Mouse (Mus musculus) embryonic facial prominence, embryonic 11.5 days (tissue): ENCODE measurements around the gene Specc1. TPM values are rescaled to one million over a fixed set of nuclear protein-coding genes. Genes with fewer than 3 reads are reported as not detected.
A peak's percentile ranks its signal among the peaks of the same experiment; 100 is the strongest.

Source experiments
- ATAC-seq: fragments of 200-750 bp; cut with Nextera tagmentation; replicated peaks from 2 replicates; pipeline ENCODE4 v1.8.0; 2017; ENCODE audit warnings: low read depth; ENCODE audit not compliant: insufficient number of reproducible peaks, low FRiP score, low TSS enrichment
- DNase-seq: peaks from one replicate; pipeline ENCODE4 v3.0.0-alpha.2; 2015; ENCODE audit warnings: low spot score
- H3K27ac ChIP-seq: fragments of 300-500 bp; sonication (generic); replicated peaks from 2 replicates; pipeline ENCODE4 v1.5.1; 2014; ENCODE audit warnings: mild to moderate bottlenecking, low read depth, low read length, control low read depth
- H3K27me3 ChIP-seq: fragments of 300-500 bp; sonication (generic); 2 replicates; pipeline ENCODE4 v1.6.1; 2014; ENCODE audit warnings: mild to moderate bottlenecking, low read length, moderate library complexity, mixed read lengths; ENCODE audit not compliant: control insufficient read depth, insufficient read depth
- H3K36me3 ChIP-seq: fragments of 300-500 bp; sonication (generic); replicated peaks from 2 replicates; pipeline ENCODE4 v1.6.1; 2014; ENCODE audit warnings: low read depth, mild to moderate bottlenecking, low read length, moderate library complexity, mixed read lengths; ENCODE audit not compliant: control insufficient read depth, insufficient read depth
- H3K4me1 ChIP-seq: fragments of 300-500 bp; sonication (generic); 2 replicates; pipeline ENCODE4 v1.6.1; 2014; ENCODE audit warnings: low read length, mixed read lengths; ENCODE audit not compliant: control insufficient read depth, insufficient read depth
- H3K4me2 ChIP-seq: fragments of 300-500 bp; sonication (generic); 2 replicates; pipeline ENCODE4 v1.6.1; 2014; ENCODE audit warnings: low read depth, mild to moderate bottlenecking, control low read depth, low read length, moderate library complexity
- H3K4me3 ChIP-seq: fragments of 300-500 bp; sonication (generic); 2 replicates; pipeline ENCODE4 v1.5.1; 2014; ENCODE audit warnings: low read depth, low read length, control low read depth
- H3K9ac ChIP-seq: fragments of 300-500 bp; sonication (generic); replicated peaks from 2 replicates; pipeline ENCODE4 v1.6.1; 2014; ENCODE audit warnings: mild to moderate bottlenecking, control low read depth, low read length
- H3K9me3 ChIP-seq: fragments of 300-500 bp; sonication (generic); replicated peaks from 2 replicates; pipeline ENCODE4 v1.6.1; 2016; ENCODE audit warnings: mild to moderate bottlenecking, low read length, inconsistent platforms, mixed read lengths; ENCODE audit not compliant: control insufficient read depth
- WGBS: fragments of 180-500 bp; shearing (Covaris S2); extraction: QIAGEN DNeasy Blood & Tissue Kit; methylation state at CpG from one replicate; pipeline ENCODE4 v1.1.7; 2014; 5-methylcytosine and 5-hydroxymethylcytosine counted together
- polyA plus RNA-seq: library from polyadenylated mRNA; unstranded; fragments of >200 nt; fragmentation: Nextera tagmentation; extraction: Ambion mirVana; gene quantifications from 2 replicates; pipeline ENCODE4 v1.2.1, GENCODE M21; 2014

The Specc1 gene
- 15.3 and 17.2 TPM in 2 replicates for polyA plus RNA-seq

DNA sequence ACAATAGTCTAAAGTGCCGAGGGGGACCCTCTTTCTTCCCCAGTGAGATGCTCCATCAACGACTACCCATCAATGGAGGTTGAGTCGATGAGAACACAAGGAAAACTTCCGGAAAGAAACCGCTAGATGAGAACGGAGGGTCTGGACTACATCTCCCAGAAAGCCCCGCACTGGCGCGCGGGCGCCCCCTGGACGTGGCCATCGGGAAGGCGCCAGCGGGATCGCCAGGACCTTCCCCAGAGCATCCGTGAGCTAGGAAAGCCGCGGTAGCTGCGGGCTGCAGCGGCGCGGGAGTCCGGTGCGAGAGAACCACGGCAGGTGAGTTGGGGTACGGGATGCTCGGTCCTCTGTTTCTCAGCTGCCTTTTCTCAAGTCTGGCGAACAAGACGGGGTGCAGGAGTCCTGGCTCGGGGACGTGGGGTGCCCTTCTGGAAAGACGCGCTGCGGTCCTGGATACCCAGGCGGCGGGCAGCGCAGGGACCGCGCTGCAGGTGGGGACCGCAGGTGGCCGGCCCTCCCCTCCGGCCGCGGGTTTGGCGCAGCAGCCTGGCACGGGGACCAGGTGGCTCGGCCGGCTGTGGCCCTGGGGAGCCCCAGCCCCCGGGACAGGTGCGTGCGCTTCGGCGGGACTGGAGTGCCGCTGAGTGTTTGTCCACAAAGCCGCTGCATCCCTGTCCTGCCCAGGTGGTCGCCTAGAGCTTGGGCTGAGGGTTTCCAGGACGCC is at the start of gene Specc1:
TSS of gene Specc1 (plus strand) at position 192 of the 724 bp plus-strand sequence.
- ATAC-seq (peak; percentile 88), DNase-seq (peak; percentile 94)
- H3K9ac ChIP-seq: peak within 1 kb of the TSS; percentile 41
- H3K9me3 ChIP-seq: no peaks in the 10 kb centered on the region
- no peak within 1 kb of the TSS for H3K27ac ChIP-seq
- under 1% methylated on average over 55 of the region's 58 CpGs for WGBS
- no peaks in the 10 kb centered on the region for H3K36me3 ChIP-seq
- peak within 1 kb of the TSS; percentile 100 for H3K4me2 ChIP-seq
- H3K4me3 ChIP-seq: peak within 1 kb of the TSS; percentile 61
- H3K4me1 ChIP-seq: no peaks in the 10 kb centered on the region
- H3K27me3 ChIP-seq: peaks cover 7% of the 10 kb centered on the region; the same call in 1 of the 2 replicates

DNA sequence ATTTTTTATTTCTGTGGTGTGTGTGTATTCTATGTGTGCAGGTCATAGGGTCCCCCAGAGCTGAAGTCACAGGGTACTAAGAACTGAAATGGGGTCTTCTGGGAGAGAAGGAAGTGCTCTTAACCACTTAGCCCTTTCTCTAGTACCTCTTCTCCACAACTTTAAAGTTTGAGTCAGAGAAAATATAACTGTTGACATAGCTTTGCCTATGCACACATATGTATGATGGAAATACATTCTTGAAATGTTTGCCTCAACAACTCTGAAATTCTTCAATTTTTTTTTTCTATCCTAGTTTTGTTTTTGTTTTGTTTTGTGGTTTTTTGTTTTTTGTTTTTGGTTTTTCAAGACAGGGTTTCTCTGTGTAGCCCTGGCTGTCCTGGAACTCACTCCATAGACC is 48.2 kb upstream of the Specc1 start:
- ATAC-seq (no peak), DNase-seq (no peak)
- Histone ChIP-seq H3K4me1 (no peaks in the 10 kb centered on the region), H3K9me3 (no peaks in the 10 kb centered on the region), H3K27ac (no peak overlapping the region), H3K4me2 (no peak overlapping the region), H3K9ac (no peak overlapping the region), H3K36me3 (no peaks in the 10 kb centered on the region; the same call in 1 of the 2 replicates), H3K4me3 (no peak overlapping the region), H3K27me3 (no peaks in the 10 kb centered on the region)

DNA sequence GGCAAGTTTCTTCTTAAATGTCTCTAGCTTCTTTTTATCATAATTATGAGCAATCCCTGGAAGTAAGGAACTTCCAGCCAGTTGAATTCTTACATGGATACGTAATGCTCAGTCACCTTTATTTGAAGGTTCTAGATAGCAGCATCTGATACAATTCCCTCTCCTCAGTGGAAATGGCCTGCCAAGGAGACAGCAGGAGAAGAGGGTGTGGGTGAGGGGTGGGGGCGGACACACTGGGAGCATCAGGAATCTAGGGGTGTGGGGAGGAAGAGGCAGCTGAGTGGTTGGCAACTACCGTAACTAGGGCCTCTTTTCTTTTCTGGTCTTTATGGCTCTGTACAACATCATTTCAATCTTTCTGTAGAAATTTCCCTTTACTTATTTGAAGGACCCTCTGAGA is 36.9 kb upstream of the Specc1 start:
- ATAC-seq (no peak), DNase-seq (no peak)
- Histone ChIP-seq H3K27ac (no peak overlapping the region), H3K9me3 (no peaks in the 10 kb centered on the region), H3K4me3 (no peak overlapping the region), H3K27me3 (no peaks in the 10 kb centered on the region), H3K9ac (no peak overlapping the region), H3K4me2 (no peak overlapping the region), H3K36me3 (peaks cover 3% of the 10 kb centered on the region), H3K4me1 (no peaks in the 10 kb centered on the region)
- WGBS: 96% methylated on average over 3 of the region's 3 CpGs

DNA sequence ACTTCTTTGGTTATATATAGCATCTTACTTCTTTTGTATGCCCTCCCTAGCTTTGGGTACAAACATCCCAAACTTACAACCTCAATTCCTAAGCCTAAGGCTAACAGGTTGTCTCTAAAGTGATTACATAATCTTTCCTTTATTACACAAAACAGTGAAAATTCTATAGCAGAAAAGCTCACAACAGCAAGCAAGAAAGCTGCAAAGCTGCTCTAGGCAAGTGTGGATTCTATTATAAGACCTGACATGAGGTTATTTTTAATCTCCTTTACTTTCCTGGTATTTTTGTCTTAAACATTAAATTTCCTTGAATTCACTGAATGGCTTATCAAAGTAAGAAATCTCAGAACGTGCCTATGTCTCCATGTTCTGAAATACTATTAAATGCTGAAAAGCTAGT is 33.3 kb upstream of the Specc1 start:
- DNase-seq (no peak), ATAC-seq (no peak)
- Histone ChIP-seq H3K4me3 (no peak overlapping the region), H3K4me2 (no peak overlapping the region), H3K36me3 (no peaks in the 10 kb centered on the region; the same call in 1 of the 2 replicates), H3K9ac (no peak overlapping the region), H3K27ac (no peak overlapping the region), H3K27me3 (no peaks in the 10 kb centered on the region), H3K9me3 (no peaks in the 10 kb centered on the region), H3K4me1 (no peaks in the 10 kb centered on the region)
- 86% methylated on average over 1 of the region's 1 CpGs for WGBS

DNA sequence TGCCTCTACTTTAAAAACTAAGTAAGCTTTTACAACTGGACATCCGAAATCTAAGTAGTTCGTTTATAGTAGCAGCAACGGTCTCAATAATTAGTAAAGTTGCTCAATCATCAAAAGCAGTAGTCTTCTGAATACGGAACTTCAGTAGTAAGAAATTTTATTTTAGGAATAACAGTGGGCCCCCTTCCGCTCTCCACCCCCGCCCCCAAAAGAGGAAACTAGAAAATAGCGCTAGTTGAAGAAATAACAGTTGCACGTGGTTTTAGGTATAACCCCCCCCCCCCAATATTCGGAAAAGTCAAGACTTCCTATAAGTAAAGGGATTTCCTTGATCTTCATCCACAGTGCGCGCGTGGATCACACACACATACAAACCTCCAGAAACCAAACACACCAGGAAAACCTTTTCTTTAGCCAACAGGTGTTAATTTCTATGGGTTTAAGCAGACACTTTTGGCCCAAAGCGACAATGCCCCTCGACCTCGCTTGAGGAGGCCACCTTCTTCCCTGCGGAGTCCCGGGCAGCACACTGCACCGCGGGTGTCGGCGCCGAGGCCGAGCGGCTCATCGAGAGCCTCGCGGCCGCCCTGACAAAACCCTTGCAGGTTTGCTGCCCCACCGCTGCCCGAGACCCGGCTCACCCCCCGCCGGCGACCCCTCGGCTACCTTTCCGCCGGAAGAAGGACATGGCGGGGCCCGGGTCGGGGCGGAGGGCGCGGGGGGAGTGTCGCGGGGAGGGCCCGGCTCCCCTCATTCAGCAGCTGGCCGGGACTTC is 27.1 kb upstream of the Specc1 start:
- peak; percentile 83 for ATAC-seq

DNA sequence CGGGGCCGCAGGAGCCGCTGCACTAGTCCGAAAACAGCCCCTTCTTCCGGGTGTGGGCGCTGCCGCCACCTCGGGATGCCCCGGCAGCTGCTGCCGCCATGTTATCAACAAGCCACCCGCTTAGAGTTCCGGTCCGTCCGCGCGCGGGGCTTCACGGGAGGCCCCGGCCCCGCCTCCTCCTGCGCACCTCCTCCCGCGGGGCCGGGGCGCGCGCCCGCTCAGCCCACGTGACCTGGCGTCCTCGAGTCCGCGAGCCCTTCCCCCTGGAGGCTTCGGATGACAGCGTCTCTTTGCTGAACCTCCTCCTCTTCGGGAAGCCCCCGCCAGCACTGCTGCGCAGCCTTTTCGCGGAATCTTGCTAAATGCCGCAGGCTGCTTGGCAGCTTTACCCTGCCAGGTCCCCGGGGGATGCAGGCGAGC is 26.5 kb upstream of the Specc1 start, which contains the start of gene Akap10:
TSS of gene Akap10 (minus strand) at position 155 of the 420 bp plus-strand sequence.
- Histone ChIP-seq H3K4me2 (peak within 1 kb of the TSS; percentile 80), H3K4me3 (peak within 1 kb of the TSS; percentile 81), H3K4me1 (no peaks in the 10 kb centered on the region), H3K27me3 (no peaks in the 10 kb centered on the region), H3K27ac (peak within 1 kb of the TSS; percentile 82), H3K36me3 (no peaks in the 10 kb centered on the region; the same call in 1 of the 2 replicates), H3K9me3 (no peaks in the 10 kb centered on the region), H3K9ac (peak within 1 kb of the TSS; percentile 72)
- WGBS: under 1% methylated on average over 25 of the region's 43 CpGs
- ATAC-seq (peak; percentile 84), DNase-seq (peak; percentile 97)

More for the DNA sequence above, 27.1 kb upstream of the Specc1 start:
- Histone ChIP-seq H3K9me3 (no peaks in the 10 kb centered on the region), H3K36me3 (no peaks in the 10 kb centered on the region; the same call in 1 of the 2 replicates), H3K4me2 (peak overlapping the region; percentile 48), H3K9ac (peak overlapping the region; percentile 72), H3K4me3 (peak overlapping the region; percentile 81), H3K27ac (peak overlapping the region; percentile 82), H3K4me1 (no peaks in the 10 kb centered on the region), H3K27me3 (no peaks in the 10 kb centered on the region)
- DNase-seq: no peak
- WGBS: 3% methylated on average over 47 of the region's 47 CpGs

DNA sequence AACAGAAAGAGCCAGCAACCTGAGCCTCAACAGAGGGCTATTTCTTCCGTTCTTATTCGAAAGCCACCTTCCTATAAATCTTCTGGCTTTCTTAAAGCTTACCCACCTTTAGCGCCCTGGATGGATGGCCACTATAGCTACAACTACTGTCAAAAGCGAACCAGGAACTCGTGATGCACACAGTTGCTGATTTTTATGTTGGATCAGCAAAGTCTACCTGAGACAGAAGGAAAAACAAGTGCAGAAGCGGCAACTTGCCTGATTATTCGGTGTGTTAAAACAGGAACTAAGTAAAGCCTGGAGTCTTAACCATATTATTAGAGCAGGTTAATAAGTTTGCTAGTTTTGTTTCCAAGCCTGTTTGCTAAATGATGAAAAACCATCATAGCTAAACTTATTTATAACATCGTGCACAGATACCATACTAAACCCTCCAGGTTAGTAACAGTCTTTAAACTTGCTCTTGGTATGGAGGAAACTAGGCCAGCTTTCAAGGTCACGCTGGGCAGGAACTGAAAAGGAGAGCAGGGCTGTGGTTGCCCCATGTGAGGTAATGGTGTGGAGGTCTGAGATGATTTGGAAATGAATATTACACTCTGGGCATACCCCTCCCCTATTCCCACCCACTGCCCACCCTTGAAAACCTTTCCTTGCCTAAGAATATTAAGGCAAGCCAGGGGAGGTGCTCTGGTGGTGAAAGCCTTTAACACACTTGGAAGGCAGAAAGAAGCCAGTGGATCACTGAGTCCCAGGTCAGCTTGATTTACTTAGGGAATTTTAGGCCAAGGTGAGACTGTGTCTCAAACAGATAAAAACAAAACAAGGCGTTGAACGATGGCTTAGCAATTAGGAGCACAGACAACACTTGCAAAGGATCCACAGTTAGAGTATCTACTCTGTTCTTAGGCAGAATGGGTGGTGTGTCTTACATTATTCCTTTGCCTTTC is 25.6 kb upstream of the Specc1 start:
- Histone ChIP-seq H3K4me1 (no peaks in the 10 kb centered on the region), H3K36me3 (no peaks in the 10 kb centered on the region), H3K27me3 (no peaks in the 10 kb centered on the region), H3K9me3 (no peaks in the 10 kb centered on the region), H3K4me3 (peak overlapping the region; percentile 81), H3K27ac (peak overlapping the region; percentile 82), H3K9ac (peak overlapping the region; percentile 72), H3K4me2 (peak overlapping the region; percentile 80)
- DNase-seq: peak; percentile 20
- WGBS: 19% methylated on average over 11 of the region's 11 CpGs
- no peak for ATAC-seq
